Mouse (Mus musculus) thymus, adult 2 months (tissue): Measurements from ENCODE around the gene Gm8126. TPM values are rescaled to one million over a fixed set of nuclear protein-coding genes. Genes with fewer than 3 reads are reported as not detected.
"Not testable (repeated sequence)": the region's sequence is repeated elsewhere in the genome, so short reads cannot be mapped to it uniquely, and the experiment has no call there.

ENCODE experiments used
- DNase-seq: peaks from one replicate; pipeline ENCODE4 v3.0.0; 2021
- H3K27ac ChIP-seq: fragments of 200-500 bp; 2 replicates; pipeline ENCODE4 v1.5.1; 2012; ENCODE audit warnings: low read length, control low read depth; ENCODE audit not compliant: control insufficient read depth, insufficient read depth
- H3K27me3 ChIP-seq: fragments of 200-500 bp; 2 replicates; pipeline ENCODE4 v1.6.1; 2012; ENCODE audit warnings: mild to moderate bottlenecking, low read length, moderate library complexity, mixed read lengths; ENCODE audit not compliant: control insufficient read depth, insufficient read depth
- H3K36me3 ChIP-seq: fragments of 200-500 bp; 2 replicates; pipeline ENCODE4 v1.6.1; 2012; ENCODE audit warnings: mild to moderate bottlenecking, low read length, moderate library complexity; ENCODE audit not compliant: control insufficient read depth, insufficient read depth
- H3K4me1 ChIP-seq: fragments of 200-500 bp; replicated peaks from 2 replicates; pipeline ENCODE4 v1.6.1; 2012; ENCODE audit warnings: low read length; ENCODE audit not compliant: control insufficient read depth, insufficient read depth
- H3K4me3 ChIP-seq: fragments of 200-500 bp; 2 replicates; pipeline ENCODE4 v1.5.1; 2012; ENCODE audit warnings: mild to moderate bottlenecking, low read length, control low read depth, moderate library complexity; ENCODE audit not compliant: control insufficient read depth, insufficient read depth
- WGBS: fragments of 180-500 bp; shearing (Covaris S2); methylation state at CpG from one replicate; pipeline ENCODE4 v1.1.7; 2018; 5-methylcytosine and 5-hydroxymethylcytosine counted together
- polyA plus RNA-seq: library from polyadenylated mRNA; depleted of rRNA; stranded (reverse); fragments of >200 nt; gene quantifications from 2 replicates; pipeline ENCODE4 v1.2.3, GENCODE M21; 2012; rRNA removed

The Gm8126 gene
- polyA plus RNA-seq, 1 experiment: 0.07 TPM

DNA sequence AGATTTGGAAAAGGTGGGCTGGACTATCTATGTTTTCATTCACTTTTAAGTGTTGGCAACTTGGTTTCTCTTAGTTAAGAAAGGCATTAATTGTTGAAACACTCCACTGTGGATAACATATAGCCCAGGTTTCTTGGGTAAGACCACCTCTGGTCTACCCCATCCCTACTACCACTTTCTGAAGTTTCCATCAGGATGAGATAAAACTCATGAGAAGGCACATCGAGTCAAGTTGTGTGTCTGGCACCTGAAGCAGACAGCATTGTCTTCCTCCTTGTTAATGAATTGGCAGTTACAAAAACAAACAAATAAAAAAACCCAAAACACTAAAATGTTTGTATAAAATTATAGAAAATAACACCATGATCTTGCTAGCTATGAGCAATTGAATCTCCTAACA lies 17.3 kb downstream of the Gm8126 start:
- not testable (repeated sequence) for H3K36me3 ChIP-seq, DNase-seq, H3K4me1 ChIP-seq, H3K27me3 ChIP-seq, H3K4me3 ChIP-seq, H3K27ac ChIP-seq
- WGBS: 95% methylated on average over 1 of the region's 1 CpGs

- H3K27ac ChIP-seq, H3K4me3 ChIP-seq, H3K4me1 ChIP-seq, DNase-seq, H3K27me3 ChIP-seq, H3K36me3 ChIP-seq: not testable (repeated sequence)
- 67% methylated on average over 2 of the region's 2 CpGs for WGBS
Observed at GRCm38 (mm10) chr14:43277468-43277867, 19.0 kb downstream of the Gm8126 start.

- DNase-seq, H3K36me3 ChIP-seq: not testable (repeated sequence)
- 75% methylated on average over 4 of the region's 4 CpGs for WGBS
Observed at GRCm38 (mm10) chr14:43278146-43278545, 19.7 kb downstream of the Gm8126 start.

DNA sequence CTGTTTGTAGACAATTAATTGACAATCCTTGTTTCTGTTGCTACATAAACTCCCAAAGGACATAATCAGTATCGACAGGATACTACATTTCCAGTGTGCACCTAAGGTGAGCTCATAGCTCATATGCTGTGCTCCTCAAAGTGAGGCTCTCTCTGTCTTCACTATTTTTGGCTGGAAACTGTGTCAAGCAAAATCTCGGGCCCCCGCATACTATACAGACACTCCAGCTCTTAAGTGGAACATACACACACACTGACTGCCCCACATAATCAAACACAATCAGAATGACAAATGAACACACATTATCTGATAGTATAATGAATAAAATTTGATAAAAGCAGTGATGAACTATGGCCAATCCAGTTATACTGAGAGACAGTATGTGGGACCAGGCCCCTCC lies 20.2 kb downstream of the Gm8126 start:
- H3K36me3 ChIP-seq, H3K4me1 ChIP-seq, H3K4me3 ChIP-seq, DNase-seq, H3K27me3 ChIP-seq, H3K27ac ChIP-seq: not testable (repeated sequence)
- WGBS: 93% methylated on average over 3 of the region's 3 CpGs

More at GRCm38 (mm10) chr14:43278146-43278545, 19.7 kb downstream of the Gm8126 start:
- not testable (repeated sequence) for H3K4me1 ChIP-seq, H3K4me3 ChIP-seq, H3K27ac ChIP-seq, H3K27me3 ChIP-seq

DNA sequence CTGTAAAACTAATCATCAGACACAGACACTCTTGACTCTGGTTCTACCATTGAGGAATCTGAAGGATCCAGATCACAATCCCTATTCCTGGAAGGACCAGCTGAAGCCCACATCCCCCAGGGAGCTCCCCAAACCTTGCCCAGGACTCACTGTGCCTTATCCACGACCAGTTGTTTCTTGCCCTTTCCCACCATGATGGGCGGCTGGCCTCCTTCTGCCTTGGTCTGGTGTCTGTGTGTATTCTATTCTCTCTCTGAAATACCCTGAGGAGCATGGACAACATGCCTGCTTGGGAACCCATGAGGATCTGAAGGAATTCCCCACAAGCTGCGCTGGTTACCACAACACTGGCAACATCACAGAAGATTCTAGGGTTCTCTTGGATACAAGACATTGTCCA lies 35.1 kb downstream of the Gm8126 start, which contains the start of gene Gm8127:
Gm8127 (minus strand) TSS at position 330 of the 400 bp plus-strand sequence.
- not testable (repeated sequence) for H3K27me3 ChIP-seq
- 86% methylated on average over 3 of the region's 3 CpGs for WGBS

More for the DNA sequence above, 35.1 kb downstream of the Gm8126 start, which contains the start of gene Gm8127:
- not testable (repeated sequence) for H3K36me3 ChIP-seq, DNase-seq, H3K4me1 ChIP-seq, H3K4me3 ChIP-seq, H3K27ac ChIP-seq

Other genes with a start within 250 kb of the Gm8126 start
- not detected in 2 replicates for gene Gm10376, start 243.0 kb upstream of the Gm8126 start, polyA plus RNA-seq
- not detected in 2 replicates for gene Gm8094, start 182.0 kb upstream of the Gm8126 start, polyA plus RNA-seq
- gene Gm8104, start 158.0 kb upstream of the Gm8126 start, polyA plus RNA-seq: not detected in 2 replicates
- not detected in 2 replicates for gene Gm7233, start 78.8 kb upstream of the Gm8126 start, polyA plus RNA-seq
- not detected in 2 replicates for gene Gm8122, start 23.3 kb upstream of the Gm8126 start, polyA plus RNA-seq
- gene Gm9732, start 16.4 kb downstream of the Gm8126 start, polyA plus RNA-seq: not detected in 2 replicates
- gene Gm8127, start 35.2 kb downstream of the Gm8126 start, polyA plus RNA-seq: not detected in 2 replicates
- not detected in 2 replicates for gene 1700001F09Rik, start 89.2 kb downstream of the Gm8126 start, polyA plus RNA-seq
- not detected in 2 replicates for gene Gm8138, start 157.7 kb downstream of the Gm8126 start, polyA plus RNA-seq